Mouse (Mus musculus) stomach, postnatal 0 days (tissue): ENCODE measurements at regions not wholly inside any gene's neighbourhood (a gene's known extent, or its start where the extent isn't known, plus 50 kb on each side); places are given as distances from the start of the nearest gene placed in this dataset.

ENCODE experiments used
- CTCF ChIP-seq: IDR thresholded peaks from 2 replicates; pipeline ENCODE4 v1.5.1; 2016; ENCODE audit warnings: antibody characterized with exemption, low read depth, mild to moderate bottlenecking, moderate library complexity
- EP300 ChIP-seq: optimal IDR thresholded peaks from 2 replicates; pipeline ENCODE3; 2016; ENCODE audit warnings: antibody characterized with exemption

GRCm38 (mm10) chr10:95755429-95755828 is 82.2 kb upstream of the Anapc15-ps start:
- no peak for TF ChIP-seq CTCF
- no peak for TF ChIP-seq EP300
